Mouse (Mus musculus): ENCODE results near the gene Aftph.
A peak's percentile ranks its signal among the peaks of the same experiment; 100 is the strongest.
"Not testable (repeated sequence)": the region's sequence is repeated elsewhere in the genome, so short reads cannot be mapped to it uniquely, and the experiment has no call there.

The Aftph gene

GRCm38 (mm10) chr11:20741201-20742100 lies at the start of gene Aftph:
Gene Aftph, minus strand, starts transcription at chr11:20741589.
- DNase-seq (ENCODE audit: inconsistent ontology term) = peak; percentile 99

GRCm38 (mm10) chr11:20789015-20789414 lies 47.6 kb upstream of the Aftph start:
- no peak for DNase-seq (ENCODE audit: inconsistent ontology term)

GRCm38 (mm10) chr11:20788070-20788469 lies 46.7 kb upstream of the Aftph start:
- DNase-seq (ENCODE audit: inconsistent ontology term) = no peak

GRCm38 (mm10) chr11:20786191-20786590 lies 44.8 kb upstream of the Aftph start:
- no peak for DNase-seq (ENCODE audit: inconsistent ontology term)

- DNase-seq (ENCODE audit: inconsistent ontology term) = no peak
Measured at GRCm38 (mm10) chr11:20785186-20785585, 43.8 kb upstream of the Aftph start.

- no peak for DNase-seq (ENCODE audit: inconsistent ontology term)
Measured at GRCm38 (mm10) chr11:20784776-20785175, 43.4 kb upstream of the Aftph start.

GRCm38 (mm10) chr11:20783467-20783866 lies 42.1 kb upstream of the Aftph start:
- no peak for DNase-seq (ENCODE audit: inconsistent ontology term)

GRCm38 (mm10) chr11:20782620-20783019 lies 41.2 kb upstream of the Aftph start:
- no peak for DNase-seq (ENCODE audit: inconsistent ontology term)

- no peak for DNase-seq (ENCODE audit: inconsistent ontology term)
Measured at GRCm38 (mm10) chr11:20780312-20780711, 38.9 kb upstream of the Aftph start.

GRCm38 (mm10) chr11:20778861-20779563 lies 37.6 kb upstream of the Aftph start:
- DNase-seq (ENCODE audit: inconsistent ontology term) = no peak

GRCm38 (mm10) chr11:20778298-20778697 lies 36.9 kb upstream of the Aftph start:
- DNase-seq (ENCODE audit: inconsistent ontology term) = no peak

GRCm38 (mm10) chr11:20776668-20777067 lies 35.3 kb upstream of the Aftph start:
- DNase-seq (ENCODE audit: inconsistent ontology term) = no peak

- peak; percentile 29 for DNase-seq (ENCODE audit: inconsistent ontology term)
Measured at GRCm38 (mm10) chr11:20772642-20773041, 31.3 kb upstream of the Aftph start.

GRCm38 (mm10) chr11:20771827-20772226 lies 30.4 kb upstream of the Aftph start:
- DNase-seq (ENCODE audit: inconsistent ontology term) = not testable (repeated sequence)

GRCm38 (mm10) chr11:20761984-20762383 lies 20.6 kb upstream of the Aftph start:
- not testable (repeated sequence) for DNase-seq (ENCODE audit: inconsistent ontology term)

- DNase-seq (ENCODE audit: inconsistent ontology term) = no peak
Measured at GRCm38 (mm10) chr11:20750573-20750972, 9.2 kb upstream of the Aftph start.

GRCm38 (mm10) chr11:20743353-20743752 lies 2.0 kb upstream of the Aftph start:
- DNase-seq (ENCODE audit: inconsistent ontology term) = no peak

GRCm38 (mm10) chr11:20742361-20742897 lies 1.0 kb upstream of the Aftph start:
- peak; percentile 89 for DNase-seq (ENCODE audit: inconsistent ontology term)

- DNase-seq (ENCODE audit: inconsistent ontology term) = peak; percentile 70
Measured at GRCm38 (mm10) chr11:20740481-20741200, 748 bp downstream of the Aftph start.

- no peak for DNase-seq (ENCODE audit: inconsistent ontology term)
Measured at GRCm38 (mm10) chr11:20734066-20734465, 7.3 kb downstream of the Aftph start.

- peak; percentile 58 for DNase-seq (ENCODE audit: inconsistent ontology term)
Measured at GRCm38 (mm10) chr11:20733486-20734030, 7.8 kb downstream of the Aftph start.

- DNase-seq (ENCODE audit: inconsistent ontology term) = no peak
Measured at GRCm38 (mm10) chr11:20729403-20729802, 12.0 kb downstream of the Aftph start.
